Mouse (Mus musculus) neural tube, embryonic 12.5 days (tissue): Measurements from ENCODE around the gene Abracl. TPM values are rescaled to one million over a fixed set of nuclear protein-coding genes. Genes with fewer than 3 reads are reported as not detected.

Source experiments
- ATAC-seq: fragments of 200-750 bp; cut with Nextera tagmentation; 2 replicates; pipeline ENCODE4 v1.8.0; 2017; ENCODE audit warnings: low read depth, mild to moderate bottlenecking, moderate TSS enrichment, moderate library complexity; ENCODE audit not compliant: low FRiP score
- H3K27ac ChIP-seq: fragments of 300-500 bp; sonication (generic); 2 replicates; pipeline ENCODE4 v1.5.1; 2016
- H3K27me3 ChIP-seq: fragments of 300-500 bp; sonication (generic); replicated peaks from 2 replicates; pipeline ENCODE4 v1.6.1; 2016; ENCODE audit warnings: mild to moderate bottlenecking
- H3K36me3 ChIP-seq: fragments of 300-500 bp; sonication (generic); 2 replicates; pipeline ENCODE4 v1.6.1; 2016; ENCODE audit warnings: mild to moderate bottlenecking
- H3K4me1 ChIP-seq: fragments of 300-500 bp; sonication (generic); 2 replicates; pipeline ENCODE4 v1.6.1; 2016
- H3K4me2 ChIP-seq: fragments of 300-500 bp; sonication (generic); replicated peaks from 2 replicates; pipeline ENCODE4 v1.6.1; 2016; ENCODE audit warnings: mild to moderate bottlenecking
- H3K4me3 ChIP-seq: fragments of 300-500 bp; sonication (generic); 2 replicates; pipeline ENCODE4 v1.5.1; 2016
- H3K9ac ChIP-seq: fragments of 300-500 bp; sonication (generic); 2 replicates; pipeline ENCODE4 v1.6.1; 2016; ENCODE audit warnings: mild to moderate bottlenecking
- H3K9me3 ChIP-seq: fragments of 300-500 bp; sonication (generic); 2 replicates; pipeline ENCODE4 v1.6.1; 2016; ENCODE audit warnings: mild to moderate bottlenecking
- WGBS: fragments of 180-500 bp; shearing (Covaris S2); methylation state at CpG from one replicate; pipeline ENCODE4 v1.1.7; 2016; 5-methylcytosine and 5-hydroxymethylcytosine counted together
- polyA plus RNA-seq: library from polyadenylated mRNA; unstranded; fragments of >200 nt; fragmentation: Nextera tagmentation; extraction: Ambion mirVana; gene quantifications from 2 replicates; pipeline ENCODE4 v1.2.1, GENCODE M21; 2016

Gene Abracl
- polyA plus RNA-seq, 1 experiment from 2014 or later, result 159 TPM

DNA sequence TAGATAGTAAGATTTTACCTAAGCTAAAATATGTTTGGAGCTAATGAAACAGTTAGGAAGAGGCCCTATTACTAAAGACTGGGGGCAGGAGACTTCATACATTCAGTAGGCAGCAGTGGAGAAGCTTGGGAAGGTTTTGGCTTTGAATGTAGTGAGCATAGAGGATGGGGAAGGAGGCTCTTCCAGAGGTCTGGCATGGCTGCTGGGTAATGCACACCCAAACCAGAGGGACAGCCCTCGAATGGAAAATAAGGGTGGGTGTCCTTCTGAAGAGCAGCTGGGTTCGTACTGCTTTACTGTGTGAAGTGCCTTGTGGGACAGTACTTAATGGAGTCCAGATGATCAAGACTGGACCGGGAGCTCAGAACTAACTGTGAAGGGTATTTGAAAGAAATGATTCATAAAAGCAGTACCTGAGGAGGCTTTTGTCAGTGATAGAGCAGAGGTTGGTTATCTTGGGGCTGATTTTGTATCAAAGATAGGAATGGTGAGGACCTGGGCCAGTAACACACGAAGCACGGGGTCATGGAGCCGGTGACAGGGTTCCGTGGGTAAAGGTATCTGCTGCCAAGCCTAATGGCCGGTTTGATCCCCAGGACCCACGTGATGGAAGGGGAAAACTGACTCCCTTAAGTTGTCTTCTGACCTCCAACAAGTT, 35.7 kb upstream of the Abracl start:
- 86% methylated on average over 9 of the region's 9 CpGs for WGBS
- no peak overlapping the region for H3K27ac ChIP-seq

DNA sequence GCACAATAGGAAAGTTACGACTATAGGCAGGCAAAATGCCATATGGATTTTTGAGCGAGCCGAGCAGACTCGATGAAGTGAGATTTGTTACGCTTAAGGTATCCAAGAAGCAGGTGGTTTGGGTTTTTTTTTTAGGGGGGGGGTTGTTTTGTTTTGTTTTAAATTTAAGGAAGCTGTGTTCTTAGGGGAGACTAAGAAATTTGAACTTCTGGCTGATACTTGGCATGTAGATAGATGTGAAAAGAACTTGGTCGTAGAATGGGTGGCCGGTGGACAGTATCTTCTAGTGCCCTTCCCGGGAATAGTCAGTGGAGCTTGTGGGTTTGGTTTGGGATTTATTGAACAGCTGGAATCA, 33.3 kb upstream of the Abracl start:
- Histone ChIP-seq H3K27ac (no peak overlapping the region), H3K27me3 (no peaks in the 10 kb centered on the region), H3K4me3 (peak overlapping the region; percentile 94), H3K36me3 (no peaks in the 10 kb centered on the region), H3K4me2 (peak overlapping the region; percentile 78), H3K9ac (peak overlapping the region; percentile 97), H3K4me1 (peaks cover 18% of the 10 kb centered on the region), H3K9me3 (no peaks in the 10 kb centered on the region)
- WGBS, result 1% methylated on average over 8 of the region's 8 CpGs
- ATAC-seq, result no peak

More for the DNA sequence above, 35.7 kb upstream of the Abracl start:
- Histone ChIP-seq H3K9ac (no peak overlapping the region), H3K4me3 (no peak overlapping the region), H3K9me3 (no peaks in the 10 kb centered on the region), H3K4me2 (no peak overlapping the region), H3K36me3 (no peaks in the 10 kb centered on the region), H3K4me1 (peaks cover 18% of the 10 kb centered on the region), H3K27me3 (no peaks in the 10 kb centered on the region)
- no peak for ATAC-seq

DNA sequence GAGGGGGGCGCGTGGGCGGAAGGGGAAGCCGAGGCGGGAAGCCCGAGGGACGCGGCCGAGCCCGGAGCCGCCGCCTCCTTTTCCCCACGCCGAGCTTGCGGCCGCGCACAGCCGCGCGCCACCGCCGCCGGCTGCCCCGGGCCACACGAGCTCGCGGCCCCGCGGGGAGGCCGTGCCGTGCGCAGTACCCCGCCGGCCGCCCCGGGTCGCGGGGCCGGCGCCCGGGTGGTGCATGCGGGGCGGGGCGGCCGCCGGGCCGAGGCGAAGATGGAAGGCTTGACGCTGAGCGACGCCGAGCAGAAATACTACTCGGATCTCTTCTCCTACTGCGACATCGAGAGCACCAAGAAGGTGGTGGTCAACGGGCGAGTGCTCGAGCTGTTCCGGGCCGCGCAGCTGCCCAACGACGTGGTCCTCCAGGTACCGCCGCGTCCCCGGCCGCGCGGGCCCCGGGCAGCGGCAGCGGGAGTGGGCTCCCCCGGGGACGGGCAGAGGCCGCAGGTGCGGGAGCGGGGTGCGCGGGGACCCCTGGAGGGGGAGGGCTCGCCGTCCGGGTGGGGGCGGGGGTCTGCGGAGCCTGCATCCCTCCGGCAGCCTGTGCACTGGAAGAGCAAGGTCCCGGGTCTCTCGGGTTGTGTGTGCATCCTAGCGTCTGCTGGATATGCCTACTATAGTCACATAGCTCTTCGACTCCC, 32.8 kb upstream of the Abracl start, which contains the start of gene Reps1:
TSS of gene Reps1 (plus strand) at position 166 of the 695 bp plus-strand sequence.
- peaks cover 18% of the 10 kb centered on the region for H3K4me1 ChIP-seq
- peak within 1 kb of the TSS; percentile 94 for H3K4me3 ChIP-seq
- H3K27ac ChIP-seq, result peak within 1 kb of the TSS; percentile 86
- no peaks in the 10 kb centered on the region for H3K36me3 ChIP-seq
- H3K9me3 ChIP-seq, result no peaks in the 10 kb centered on the region
- ATAC-seq, result peak; percentile 90
- under 1% methylated on average over 89 of the region's 90 CpGs for WGBS
- peak within 1 kb of the TSS; percentile 78 for H3K4me2 ChIP-seq
- H3K9ac ChIP-seq, result peak within 1 kb of the TSS; percentile 97
- H3K27me3 ChIP-seq, result no peaks in the 10 kb centered on the region

DNA sequence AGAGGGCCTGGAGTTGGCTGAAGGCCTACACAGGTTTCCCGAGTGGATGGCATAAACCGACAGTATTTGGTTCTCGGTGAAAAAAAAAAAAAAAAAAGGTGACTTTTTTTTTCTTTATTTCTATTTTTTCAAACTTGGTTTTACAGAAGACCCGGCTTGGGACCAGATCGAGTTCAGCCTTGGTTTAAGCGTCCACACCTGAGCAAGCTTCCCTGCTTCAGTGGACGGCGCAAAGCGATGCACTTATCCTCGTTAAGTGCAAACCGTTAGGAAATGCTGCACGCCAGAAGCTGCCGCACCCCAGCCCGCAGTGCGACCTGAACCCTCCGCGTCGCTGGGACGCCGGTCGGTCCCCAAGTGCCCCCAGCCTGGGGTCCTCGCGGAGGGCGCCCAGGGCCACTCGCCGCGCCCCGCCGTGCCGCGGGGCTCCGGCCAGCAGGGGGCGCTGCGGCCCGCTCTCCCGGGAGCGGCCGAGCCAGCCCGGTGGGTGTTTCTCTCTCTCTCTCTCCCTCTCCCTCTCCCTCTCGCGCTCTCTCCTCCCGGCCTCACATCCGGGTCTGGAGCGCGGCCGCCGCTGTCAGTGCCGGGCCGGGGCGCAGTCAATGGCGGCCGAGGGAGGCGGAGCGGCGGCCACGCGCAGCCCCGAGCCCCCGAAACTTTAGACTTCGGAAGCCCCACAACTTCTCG, 32.1 kb upstream of the Abracl start:
- H3K27me3 ChIP-seq, result no peaks in the 10 kb centered on the region
- 3% methylated on average over 61 of the region's 61 CpGs for WGBS
- H3K4me1 ChIP-seq, result peaks cover 18% of the 10 kb centered on the region
- peak overlapping the region; percentile 97 for H3K9ac ChIP-seq
- H3K9me3 ChIP-seq, result no peaks in the 10 kb centered on the region
- peak overlapping the region; percentile 78 for H3K4me2 ChIP-seq
- peak overlapping the region; percentile 94 for H3K4me3 ChIP-seq
- peak overlapping the region; percentile 86 for H3K27ac ChIP-seq
- ATAC-seq, result peak; percentile 99
- no peaks in the 10 kb centered on the region for H3K36me3 ChIP-seq

DNA sequence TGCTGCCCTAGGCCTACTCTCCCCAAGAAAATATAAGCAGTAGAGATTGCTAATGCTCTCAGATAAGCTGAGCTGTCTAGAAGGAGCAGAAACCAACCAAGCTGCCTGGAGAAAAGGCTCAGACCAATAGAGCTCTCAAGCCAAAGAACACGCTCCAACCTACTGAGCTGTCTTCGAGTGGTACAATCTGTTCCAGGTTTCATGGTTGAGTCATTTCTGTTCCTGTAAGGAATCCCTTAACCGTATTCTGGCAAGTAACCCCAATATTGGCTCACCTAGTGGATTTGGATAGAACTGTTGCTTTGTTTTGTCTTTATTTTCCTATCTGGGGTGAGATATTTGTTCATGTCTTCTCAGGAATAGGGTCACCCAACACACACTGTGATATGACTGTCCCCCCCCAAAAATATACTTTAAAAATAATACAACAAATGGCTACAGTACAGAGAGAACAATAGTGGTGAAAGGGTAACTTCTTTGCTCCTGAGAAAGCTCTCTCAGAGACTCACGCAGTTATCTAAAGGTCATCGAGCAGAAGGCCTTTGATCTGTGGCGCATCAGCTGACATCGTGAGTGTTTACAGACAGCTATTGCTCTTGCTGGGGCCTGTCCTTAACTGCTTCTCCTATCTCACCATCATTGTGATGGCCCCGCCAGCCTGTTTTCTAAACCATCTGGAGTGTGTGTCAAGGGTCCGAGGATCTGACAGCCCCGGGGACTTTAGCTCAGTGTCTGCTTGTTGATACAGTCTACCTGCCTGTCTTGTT, 24.5 kb upstream of the Abracl start:
- H3K4me2 ChIP-seq, result no peak overlapping the region
- H3K27ac ChIP-seq, result no peak overlapping the region
- no peaks in the 10 kb centered on the region for H3K9me3 ChIP-seq
- 72% methylated on average over 10 of the region's 10 CpGs for WGBS
- no peaks in the 10 kb centered on the region for H3K36me3 ChIP-seq
- no peaks in the 10 kb centered on the region for H3K27me3 ChIP-seq
- no peak for ATAC-seq
- H3K4me3 ChIP-seq, result no peak overlapping the region
- no peaks in the 10 kb centered on the region for H3K4me1 ChIP-seq
- H3K9ac ChIP-seq, result no peak overlapping the region

DNA sequence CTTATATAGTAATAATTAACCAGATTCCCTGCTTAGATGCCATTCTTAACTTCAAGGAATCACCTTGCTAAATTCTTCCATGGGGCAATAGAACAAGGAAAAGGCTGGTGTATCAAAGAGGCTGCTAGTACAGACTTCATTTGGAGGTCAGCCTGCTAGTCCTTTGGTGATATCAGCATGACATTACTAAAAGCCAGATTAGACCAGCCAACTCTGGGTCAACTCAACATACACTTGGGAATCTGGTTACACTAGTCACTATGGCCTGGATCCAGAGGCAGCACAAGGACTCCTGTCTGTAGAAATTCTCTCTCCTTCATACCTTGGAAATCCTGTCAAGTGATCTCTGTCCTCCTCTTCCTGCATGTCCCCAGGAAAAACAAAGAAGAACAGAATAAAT, 23.3 kb upstream of the Abracl start:
- Histone ChIP-seq H3K4me1 (no peaks in the 10 kb centered on the region), H3K4me2 (no peak overlapping the region), H3K9ac (no peak overlapping the region), H3K4me3 (no peak overlapping the region), H3K9me3 (no peaks in the 10 kb centered on the region), H3K27me3 (no peaks in the 10 kb centered on the region), H3K36me3 (no peaks in the 10 kb centered on the region), H3K27ac (no peak overlapping the region)
- no peak for ATAC-seq

DNA sequence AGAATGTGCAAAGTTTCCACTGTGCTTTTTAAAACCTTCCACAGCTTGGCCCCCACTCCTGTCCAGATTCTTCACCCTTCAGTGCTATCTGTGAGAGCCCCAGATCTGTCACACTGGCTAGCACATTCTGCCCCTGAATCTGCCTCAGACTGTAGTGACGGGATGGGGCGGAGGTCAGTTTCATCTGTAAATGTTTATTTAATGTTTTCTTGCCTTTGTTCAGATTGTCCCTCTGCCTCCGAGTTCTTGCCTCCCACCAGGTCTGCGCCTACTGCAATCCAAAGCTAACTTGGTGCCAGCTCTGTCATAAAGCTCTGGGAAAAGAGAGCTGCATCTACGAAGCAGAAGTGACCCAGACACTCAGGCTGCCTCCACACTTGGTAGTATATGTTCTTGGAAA, 13.8 kb upstream of the Abracl start:
- Histone ChIP-seq H3K9me3 (no peaks in the 10 kb centered on the region), H3K27ac (no peak overlapping the region), H3K4me3 (no peak overlapping the region), H3K4me2 (no peak overlapping the region), H3K4me1 (no peaks in the 10 kb centered on the region), H3K9ac (no peak overlapping the region), H3K27me3 (no peaks in the 10 kb centered on the region), H3K36me3 (no peaks in the 10 kb centered on the region)
- WGBS, result 78% methylated on average over 5 of the region's 5 CpGs
- no peak for ATAC-seq

DNA sequence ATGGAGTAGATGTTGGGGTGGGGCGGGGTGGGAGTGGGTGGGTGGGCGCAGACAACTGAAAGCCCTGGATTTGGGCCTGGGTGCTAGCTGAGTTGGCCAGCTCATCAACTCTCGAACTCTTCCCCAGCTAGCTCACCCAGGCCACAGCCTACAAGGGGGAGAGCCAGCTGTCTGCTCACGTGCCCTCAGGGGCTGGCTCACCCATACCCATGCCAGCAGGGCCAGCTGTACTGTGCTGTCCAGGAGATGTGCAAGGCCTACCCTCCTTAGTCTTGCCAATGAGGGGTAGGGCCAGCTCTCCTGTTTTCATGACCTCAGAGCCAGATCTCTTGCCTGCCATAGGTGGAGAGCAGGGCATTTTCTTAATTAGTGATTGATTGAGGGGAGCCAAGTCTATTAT, 11.3 kb upstream of the Abracl start:
- H3K27ac ChIP-seq, result no peak overlapping the region
- H3K4me3 ChIP-seq, result no peak overlapping the region
- WGBS, result 89% methylated on average over 4 of the region's 4 CpGs
- H3K9ac ChIP-seq, result no peak overlapping the region
- H3K27me3 ChIP-seq, result no peaks in the 10 kb centered on the region
- no peak for ATAC-seq
- H3K4me1 ChIP-seq, result no peaks in the 10 kb centered on the region
- H3K4me2 ChIP-seq, result no peak overlapping the region
- no peaks in the 10 kb centered on the region for H3K36me3 ChIP-seq
- H3K9me3 ChIP-seq, result no peaks in the 10 kb centered on the region

DNA sequence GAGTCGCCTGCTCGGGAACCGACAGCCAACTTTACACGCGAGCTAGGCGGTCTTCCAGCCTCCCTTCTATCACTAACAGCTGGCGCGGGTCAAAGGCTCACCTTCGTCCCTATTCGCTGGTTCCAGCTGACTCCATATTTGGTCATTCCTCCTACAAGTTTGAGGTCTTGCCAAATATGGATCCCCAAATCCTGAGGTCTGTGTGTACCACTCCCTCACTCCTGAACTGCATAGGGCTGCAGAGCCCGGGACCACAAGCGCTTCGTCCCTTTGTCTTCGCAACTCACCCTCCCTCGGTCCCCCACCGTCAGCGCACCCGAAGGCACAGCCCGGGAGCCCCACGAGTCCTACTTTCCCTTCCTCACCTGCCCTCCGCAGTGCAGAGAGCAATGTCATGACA, 776 bp downstream of the Abracl start:
- Histone ChIP-seq H3K27me3 (no peaks in the 10 kb centered on the region), H3K4me3 (peak overlapping the region; percentile 68), H3K9ac (peak overlapping the region; percentile 86), H3K4me1 (peaks cover 11% of the 10 kb centered on the region; the same call in 1 of the 2 replicates), H3K4me2 (peak overlapping the region; percentile 67), H3K27ac (peak overlapping the region; percentile 86), H3K36me3 (peaks cover 13% of the 10 kb centered on the region), H3K9me3 (no peaks in the 10 kb centered on the region)
- peak; percentile 88 for ATAC-seq
- WGBS, result 0% methylated on average over 21 of the region's 21 CpGs

DNA sequence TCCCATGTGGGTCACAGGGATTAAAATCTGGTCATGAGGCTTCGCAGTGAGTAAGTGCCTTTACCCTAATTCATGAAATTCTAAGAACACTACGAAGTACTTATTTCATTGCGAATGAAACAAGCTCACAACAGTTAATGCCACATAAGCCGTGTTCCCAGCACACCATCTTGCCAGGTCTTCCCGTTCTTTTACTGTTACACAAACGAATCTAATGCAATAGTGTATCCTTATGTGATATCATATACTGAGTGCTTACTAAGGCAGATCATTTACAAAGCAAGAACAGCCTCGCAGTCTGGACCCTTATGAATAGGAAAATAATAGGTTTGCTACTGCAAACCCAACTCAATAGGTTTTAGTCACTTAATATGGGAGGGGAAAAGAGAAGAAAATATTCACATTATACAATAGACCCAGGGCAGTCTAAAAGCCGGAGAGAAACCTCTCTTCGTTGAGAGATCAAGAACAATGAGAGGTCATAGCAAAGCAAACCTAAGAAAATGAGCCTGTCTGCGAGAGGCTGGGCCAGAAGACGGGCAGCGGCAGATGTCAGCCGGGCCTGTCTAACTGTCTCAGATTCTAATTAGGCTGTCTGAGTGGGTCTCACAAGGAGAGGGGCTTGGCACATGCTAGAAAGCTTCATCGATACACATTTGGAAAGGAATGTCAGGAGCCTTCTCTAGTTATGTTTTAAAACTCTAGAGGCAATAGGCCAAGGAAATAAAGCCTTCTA, 1.3 kb downstream of the Abracl start:
- Histone ChIP-seq H3K9ac (peak overlapping the region; percentile 86), H3K4me2 (peak overlapping the region; percentile 67), H3K9me3 (no peaks in the 10 kb centered on the region), H3K27me3 (no peaks in the 10 kb centered on the region), H3K27ac (peak overlapping the region; percentile 86), H3K36me3 (peaks cover 16% of the 10 kb centered on the region), H3K4me3 (peak overlapping the region; percentile 68), H3K4me1 (peaks cover 11% of the 10 kb centered on the region; the same call in 1 of the 2 replicates)
- 38% methylated on average over 14 of the region's 14 CpGs for WGBS
- peak; percentile 38 for ATAC-seq

DNA sequence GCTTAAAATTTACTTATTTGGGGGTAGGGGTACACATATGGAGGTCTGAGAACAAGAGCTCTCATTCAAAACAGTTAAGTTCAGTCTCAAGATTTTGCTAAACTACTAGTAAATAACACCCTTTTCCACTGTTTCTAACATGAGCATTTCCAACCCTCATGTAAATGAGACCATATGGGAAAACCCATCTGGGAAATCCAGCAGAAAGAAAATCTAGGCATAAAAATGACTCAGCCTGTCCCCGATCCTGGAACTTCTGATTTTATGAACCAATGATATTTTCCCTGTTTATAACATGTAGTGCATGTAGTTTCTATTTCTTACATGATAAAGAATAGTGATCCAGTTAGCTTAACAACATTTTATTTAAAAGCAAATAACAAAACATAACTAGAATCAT, 2.2 kb downstream of the Abracl start:
- Histone ChIP-seq H3K4me3 (no peak overlapping the region), H3K27ac (no peak overlapping the region), H3K4me1 (peaks cover 11% of the 10 kb centered on the region; the same call in 1 of the 2 replicates), H3K27me3 (no peaks in the 10 kb centered on the region), H3K9me3 (no peaks in the 10 kb centered on the region), H3K36me3 (peaks cover 20% of the 10 kb centered on the region), H3K4me2 (peak overlapping the region; percentile 67), H3K9ac (no peak overlapping the region)
- ATAC-seq, result no peak
- WGBS, result 74% methylated on average over 1 of the region's 1 CpGs
